Mouse (Mus musculus) mature B cell (primary cell): ENCODE data around the gene Arid5a.

Experiments used
- in situ Hi-C: fragments of 300-500 bp; cut with MboI; formaldehyde crosslinking; loops from 2 replicates; pipeline ENCODE4 v1.14.3; 2019

Gene Arid5a

DNA sequence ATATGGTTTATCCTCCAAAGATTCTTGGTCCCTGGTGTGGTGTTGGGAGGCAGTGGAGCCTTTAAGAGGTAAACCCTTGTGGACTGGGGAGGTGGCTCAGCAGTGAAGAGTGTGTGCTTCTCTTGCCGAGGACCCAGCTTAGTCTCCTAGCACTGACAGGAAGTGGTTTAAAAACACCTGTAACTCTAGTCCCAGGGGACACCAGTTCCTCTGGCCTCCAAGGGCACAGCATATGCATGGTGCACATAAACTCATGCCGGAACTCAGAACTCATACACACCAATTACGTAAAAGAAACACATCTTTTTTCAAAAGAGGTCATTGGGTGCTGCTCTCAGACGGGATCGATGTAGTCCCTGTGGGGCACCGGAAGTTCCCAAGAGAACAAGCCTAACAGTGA is 25.7 kb upstream of the Arid5a start:
- in situ Hi-C loops, result no loop called here

GRCm38 (mm10) chr1:36293470-36293869 is 14.1 kb upstream of the Arid5a start:
- in situ Hi-C loops, result no loop called here

- in situ Hi-C loops, result no loop called here
Observed at GRCm38 (mm10) chr1:36294402-36294801, 13.1 kb upstream of the Arid5a start.

GRCm38 (mm10) chr1:36296466-36297149 is 10.9 kb upstream of the Arid5a start:
- in situ Hi-C loops, result no loop called here

GRCm38 (mm10) chr1:36298107-36298506 is 9.4 kb upstream of the Arid5a start:
- in situ Hi-C loops, result no loop called here

GRCm38 (mm10) chr1:36299126-36299525 is 8.4 kb upstream of the Arid5a start:
- in situ Hi-C loops, result no loop called here

GRCm38 (mm10) chr1:36299676-36300075 is 7.9 kb upstream of the Arid5a start:
- in situ Hi-C loops, result no loop called here

DNA sequence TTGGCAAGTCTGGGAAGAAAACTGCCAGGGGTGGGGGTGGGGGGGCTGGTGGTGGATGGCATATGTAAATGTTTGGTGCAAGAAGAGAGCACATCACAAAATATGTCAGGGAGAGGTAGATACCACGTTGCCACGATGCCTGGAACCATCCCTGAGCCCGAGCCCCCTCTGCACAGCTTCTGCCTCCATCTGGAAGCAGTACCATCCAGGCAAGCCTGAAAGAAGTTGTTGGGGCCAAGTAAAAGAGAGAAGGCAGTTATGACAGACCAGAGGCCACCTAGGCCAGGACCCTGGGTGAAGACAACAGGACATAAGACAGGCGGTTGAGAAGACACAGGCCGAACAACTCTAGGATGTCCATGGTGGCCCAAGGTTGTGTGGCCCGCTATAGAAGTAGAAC is 7.0 kb upstream of the Arid5a start:
- in situ Hi-C loops, result no loop called here

DNA sequence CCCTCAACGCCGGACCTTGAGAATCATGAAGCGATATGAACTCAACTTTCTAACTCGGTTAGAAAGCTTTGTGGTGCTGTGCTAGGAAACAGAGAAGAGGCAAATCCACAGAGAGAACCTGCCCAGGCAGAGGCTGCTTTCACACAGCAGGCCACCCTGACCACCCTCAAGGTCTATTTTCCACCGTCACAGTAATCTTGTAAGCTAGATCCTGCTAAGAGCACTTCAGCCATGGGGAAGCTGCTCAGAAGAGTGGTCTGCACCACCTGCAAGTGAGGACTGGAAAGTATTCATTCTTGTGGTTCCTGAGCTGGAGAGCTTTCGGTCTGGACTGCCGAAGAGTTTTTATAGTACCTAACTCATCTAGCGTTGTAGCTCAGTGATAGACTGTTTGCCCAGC is 5.3 kb upstream of the Arid5a start:
- in situ Hi-C loops, result no loop called here

DNA sequence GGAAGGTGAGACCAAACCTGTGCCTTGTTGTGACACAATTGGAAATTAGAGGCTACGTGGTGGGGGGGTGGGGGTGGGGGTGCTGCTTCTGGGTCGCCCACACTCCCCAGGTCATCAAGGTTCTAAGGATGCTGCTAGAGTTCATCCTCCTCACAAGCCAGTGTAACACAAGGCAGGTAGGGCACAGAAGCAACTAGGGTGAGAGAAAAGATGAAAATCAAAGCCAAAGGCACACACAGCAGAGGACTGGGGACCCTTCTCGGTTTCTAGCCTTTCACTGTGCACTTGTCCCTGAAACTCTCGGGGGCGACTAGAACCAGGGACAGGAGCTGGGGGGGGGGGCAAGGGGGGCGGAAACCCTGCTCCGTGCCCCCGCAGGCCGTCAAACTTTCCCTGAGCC is 4.6 kb upstream of the Arid5a start:
- in situ Hi-C loops, result no loop called here

DNA sequence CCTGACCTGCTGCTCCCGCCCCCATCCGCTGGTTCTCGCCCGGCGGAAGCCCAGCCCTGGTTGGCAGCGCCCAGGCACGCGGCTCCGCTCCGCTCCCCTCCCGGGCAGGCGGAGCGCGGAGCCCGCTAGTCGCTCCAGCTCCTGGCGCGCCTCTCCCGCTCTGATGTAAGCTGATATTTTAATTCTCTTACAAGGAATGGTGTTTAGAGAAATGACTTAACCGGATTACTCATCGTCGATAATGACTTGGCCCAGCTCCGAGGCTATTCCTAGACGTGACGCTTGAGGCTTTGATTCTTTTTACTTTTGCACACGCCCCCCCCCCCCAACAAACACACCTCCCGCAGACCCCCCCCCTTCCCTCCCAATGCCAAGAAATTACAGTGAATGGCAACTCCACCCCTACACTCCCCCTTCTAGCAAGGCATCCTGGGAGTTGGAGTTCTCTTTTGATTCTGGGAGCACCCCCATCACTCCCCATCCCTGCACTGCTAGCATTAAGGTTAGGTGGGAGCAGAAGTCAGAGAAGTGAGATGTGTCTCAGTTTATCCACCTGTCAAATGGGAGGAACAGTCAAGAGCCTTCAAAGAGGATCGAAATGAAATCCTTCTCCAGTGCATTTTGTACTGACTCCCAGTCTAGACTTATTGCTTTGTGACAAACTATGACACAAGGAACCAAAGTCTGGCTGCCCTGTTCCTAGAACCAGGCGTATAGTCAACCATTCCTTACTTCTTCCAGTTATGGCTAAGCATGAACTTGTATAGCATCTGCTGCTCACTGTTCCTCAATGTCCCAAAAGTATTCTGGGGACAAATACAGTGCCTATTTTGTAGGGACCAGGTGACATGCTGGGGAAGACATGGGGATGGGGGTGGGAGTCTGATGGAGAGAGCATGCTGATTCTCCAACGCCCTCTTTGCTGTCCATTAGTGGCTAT is 3.9 kb upstream of the Arid5a start:
- in situ Hi-C loops, result no loop called here

DNA sequence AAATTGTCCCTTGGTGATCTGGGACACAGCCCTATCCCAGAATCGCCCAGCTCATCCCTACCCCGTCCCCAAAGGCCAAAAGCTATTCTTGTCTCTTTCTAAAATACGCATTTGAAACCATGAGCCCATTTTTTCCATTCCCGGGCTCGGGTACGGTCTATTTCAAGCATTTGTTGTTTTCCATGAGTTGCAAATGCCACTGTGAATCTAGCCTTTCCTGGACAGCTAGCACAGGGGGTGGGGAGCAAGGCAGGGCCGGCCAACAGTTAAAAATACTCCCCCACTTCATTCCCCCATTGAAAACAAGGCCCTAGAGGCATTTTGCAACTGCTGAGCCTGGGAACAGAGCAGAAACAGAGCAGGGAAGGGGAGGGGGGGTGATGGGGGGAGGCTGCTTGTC is 2.8 kb upstream of the Arid5a start:
- in situ Hi-C loops, result no loop called here

DNA sequence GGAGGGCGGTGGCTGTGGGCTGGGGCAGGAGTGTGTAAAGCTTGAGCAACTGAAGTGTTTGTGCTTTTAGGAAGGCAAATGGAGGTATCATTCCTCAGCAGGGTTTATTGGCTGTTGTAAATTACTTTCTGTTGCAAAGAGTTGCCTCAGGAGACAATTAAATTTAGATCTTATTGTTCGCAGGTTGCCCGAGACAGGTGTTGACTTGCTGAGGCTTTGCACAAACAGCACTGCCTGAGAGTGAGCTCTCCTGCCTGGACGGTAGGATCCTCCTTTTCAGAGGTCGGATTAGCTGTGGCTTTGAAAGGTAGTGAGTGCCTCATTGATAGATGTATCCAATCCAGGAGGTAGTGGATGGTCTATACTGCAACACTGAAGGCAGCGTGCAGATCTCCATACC is 1.4 kb upstream of the Arid5a start:
- in situ Hi-C loops, result no loop called here

GRCm38 (mm10) chr1:36307121-36307494 is 425 bp upstream of the Arid5a start:
- in situ Hi-C loops, result no loop called here

DNA sequence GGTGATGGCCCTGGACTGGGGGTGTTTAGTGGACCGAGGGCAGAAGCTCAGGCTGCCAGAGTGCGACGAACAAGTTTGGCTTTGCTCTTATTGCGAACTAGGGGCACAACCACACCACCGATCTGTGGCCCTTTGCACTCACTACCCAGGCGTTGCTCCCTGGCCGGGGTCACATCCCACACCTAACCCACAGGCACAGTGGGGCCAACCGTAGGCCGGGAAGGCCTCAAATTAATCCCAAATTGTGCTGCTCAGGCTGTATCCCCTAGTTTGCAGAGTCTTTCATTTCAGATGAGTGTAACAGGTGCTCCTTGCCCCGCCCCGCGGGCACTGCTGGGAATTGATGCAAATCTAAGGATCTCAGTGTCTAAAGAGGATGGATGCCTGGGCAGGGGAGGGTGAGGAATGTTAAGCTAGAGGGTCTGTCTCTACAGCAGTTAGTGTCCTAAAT is 943 bp downstream of the Arid5a start:
- in situ Hi-C loops, result no loop called here

- in situ Hi-C loops, result no loop called here
Observed at GRCm38 (mm10) chr1:36308966-36309475, 1.5 kb downstream of the Arid5a start.

GRCm38 (mm10) chr1:36309498-36309901 is 2.0 kb downstream of the Arid5a start:
- in situ Hi-C loops, result no loop called here

DNA sequence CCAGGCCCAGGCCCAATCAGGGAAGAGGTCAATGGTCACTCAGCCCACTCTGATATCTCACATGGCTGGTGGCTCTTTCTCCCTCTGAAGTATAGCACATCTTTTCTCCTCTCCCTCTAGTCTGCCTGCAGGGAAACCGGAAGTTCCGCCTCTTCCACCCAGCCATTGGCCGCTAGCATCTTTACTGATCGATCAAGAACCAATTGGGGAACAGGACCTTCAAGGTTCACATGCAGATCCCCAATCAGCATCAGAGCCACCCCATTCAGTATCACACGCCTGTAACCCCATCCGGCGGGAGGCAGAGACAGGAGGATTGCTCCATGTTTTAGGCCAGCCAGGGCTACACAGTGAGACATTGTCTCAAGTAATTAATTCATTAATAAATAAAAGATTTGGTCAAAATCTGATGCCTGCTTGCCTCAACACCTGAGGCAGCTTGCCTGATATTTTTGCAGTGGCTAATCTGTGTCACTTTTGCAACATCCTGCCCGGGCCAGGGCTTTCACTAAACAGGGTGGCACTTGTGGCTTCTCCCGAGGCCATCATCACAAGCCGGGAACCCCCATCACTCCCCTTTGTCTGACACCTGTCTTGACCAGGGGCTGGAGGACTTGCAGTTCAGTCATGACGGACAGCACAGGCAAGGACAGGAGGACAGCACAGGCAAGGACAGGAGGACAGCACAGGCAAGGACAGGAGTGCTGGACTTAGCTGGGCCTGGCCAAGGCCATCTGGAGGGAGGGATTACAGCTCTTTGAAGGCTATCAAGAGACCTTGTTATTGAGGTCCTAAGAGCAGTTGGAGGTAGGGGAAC is 7.6 kb downstream of the Arid5a start:
- in situ Hi-C loops, result no loop called here

GRCm38 (mm10) chr1:36315776-36316100 is 8.2 kb downstream of the Arid5a start:
- in situ Hi-C loops, result no loop called here

DNA sequence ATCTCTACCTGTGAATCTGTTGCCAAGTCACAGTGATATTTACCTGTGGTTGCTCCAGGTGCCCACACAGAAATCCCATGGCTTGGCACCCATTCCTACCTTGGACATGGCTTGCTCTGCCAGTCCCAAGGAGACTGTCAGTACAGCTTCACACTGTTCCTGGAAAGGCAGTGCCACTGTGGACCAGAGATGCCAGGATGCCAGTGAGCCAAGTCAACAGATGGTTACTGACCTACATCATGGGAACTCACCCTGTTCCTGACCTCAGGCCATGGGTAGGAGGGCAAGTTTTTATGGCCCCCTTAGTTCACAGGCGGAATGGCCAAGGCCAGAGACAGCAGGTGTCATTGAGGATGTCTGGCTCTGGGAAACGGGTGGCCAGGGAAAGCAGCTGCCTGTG is 13.6 kb downstream of the Arid5a start:
- in situ Hi-C loops, result no loop called here

- in situ Hi-C loops, result no loop called here
Observed at GRCm38 (mm10) chr1:36321829-36322573, 14.5 kb downstream of the Arid5a start.

- in situ Hi-C loops, result no loop called here
Observed at GRCm38 (mm10) chr1:36323076-36323475, 15.5 kb downstream of the Arid5a start.
